Mouse (Mus musculus) C2C12 (cell line): Measurements from ENCODE around the gene Rps25.

Experiments
- CTCF ChIP-seq: IDR thresholded peaks from one replicate; pipeline ENCODE4 v1.5.1; 2011; ENCODE audit not compliant: control insufficient read depth, insufficient read depth, insufficient read length
- MYOG ChIP-seq: IDR thresholded peaks from one replicate; pipeline ENCODE4 v1.6.1; 2011; ENCODE audit not compliant: control insufficient read depth, insufficient read length; ENCODE audit errors: extremely low read depth

GRCm38 (mm10) chr9:44454891-44455220, 47.9 kb downstream of the Rps25 start, which contains the start of gene Upk2:
- TF ChIP-seq CTCF (no peak), MYOG (no peak)
